Mouse (Mus musculus) neural tube, embryonic 13.5 days (tissue): ENCODE measurements around the gene Tmem74b. TPM values are rescaled to one million over a fixed set of nuclear protein-coding genes. Genes with fewer than 3 reads are reported as not detected.

Source experiments
- ATAC-seq: fragments of 200-750 bp; cut with Nextera tagmentation; 2 replicates; pipeline ENCODE4 v1.8.0; 2017; ENCODE audit warnings: low read depth, mild to moderate bottlenecking, moderate TSS enrichment, moderate library complexity
- H3K27ac ChIP-seq: fragments of 300-500 bp; sonication (generic); replicated peaks from 2 replicates; pipeline ENCODE4 v1.5.1; 2015; ENCODE audit warnings: moderate library complexity, mild to moderate bottlenecking, inconsistent platforms
- H3K27me3 ChIP-seq: fragments of 300-500 bp; sonication (generic); 2 replicates; pipeline ENCODE4 v1.6.1; 2015; ENCODE audit warnings: mild to moderate bottlenecking, inconsistent platforms
- H3K36me3 ChIP-seq: fragments of 300-500 bp; sonication (generic); 2 replicates; pipeline ENCODE4 v1.6.1; 2015; ENCODE audit warnings: mild to moderate bottlenecking, inconsistent platforms
- H3K4me1 ChIP-seq: fragments of 300-500 bp; sonication (generic); replicated peaks from 2 replicates; pipeline ENCODE4 v1.6.1; 2015; ENCODE audit warnings: inconsistent platforms
- H3K4me2 ChIP-seq: fragments of 300-500 bp; sonication (generic); 2 replicates; pipeline ENCODE4 v1.6.1; 2015; ENCODE audit warnings: inconsistent platforms, mild to moderate bottlenecking, moderate library complexity
- H3K4me3 ChIP-seq: fragments of 300-500 bp; sonication (generic); 2 replicates; pipeline ENCODE4 v1.5.1; 2015; ENCODE audit warnings: mild to moderate bottlenecking, inconsistent platforms
- H3K9ac ChIP-seq: fragments of 300-500 bp; sonication (generic); 2 replicates; pipeline ENCODE4 v1.6.1; 2015; ENCODE audit warnings: moderate library complexity, mild to moderate bottlenecking, inconsistent platforms
- H3K9me3 ChIP-seq: fragments of 300-500 bp; sonication (generic); 2 replicates; pipeline ENCODE4 v1.6.1; 2016; ENCODE audit warnings: inconsistent platforms
- WGBS: fragments of 180-500 bp; shearing (Covaris S2); methylation state at CpG from one replicate; pipeline ENCODE4 v1.1.7; 2015; 5-methylcytosine and 5-hydroxymethylcytosine counted together
- polyA plus RNA-seq: library from polyadenylated mRNA; unstranded; fragments of >200 nt; fragmentation: Nextera tagmentation; extraction: Ambion mirVana; gene quantifications from 2 replicates; pipeline ENCODE4 v1.2.1, GENCODE M21; 2015

Tmem74b gene
- polyA plus RNA-seq, 1 experiment from 2014 or later: 20.0 TPM

DNA sequence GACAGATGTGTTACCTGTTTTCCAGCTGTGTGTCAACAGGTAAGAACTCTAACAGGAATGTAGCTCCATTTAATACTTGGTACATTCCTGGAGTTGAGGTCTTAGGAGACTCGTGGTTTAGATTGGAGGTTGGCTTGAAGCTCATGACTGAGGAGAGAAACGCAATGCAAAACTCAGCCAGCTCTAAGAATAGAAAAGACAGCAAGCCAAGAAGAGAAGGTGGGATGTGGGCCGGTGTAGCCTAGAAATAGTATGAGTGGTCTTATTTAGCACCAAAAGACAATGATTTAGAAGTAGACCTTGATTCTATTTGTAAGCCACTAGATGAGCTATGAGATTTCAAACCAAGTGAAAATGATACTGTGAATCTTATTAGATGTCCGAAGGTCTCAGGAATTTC is 13.7 kb downstream of the Tmem74b start:
- Histone ChIP-seq H3K4me2 (no peak overlapping the region), H3K9ac (no peak overlapping the region), H3K27ac (no peak overlapping the region), H3K27me3 (no peaks in the 10 kb centered on the region), H3K4me3 (no peak overlapping the region), H3K4me1 (no peaks in the 10 kb centered on the region), H3K36me3 (peaks cover 55% of the 10 kb centered on the region), H3K9me3 (no peaks in the 10 kb centered on the region)
- 94% methylated on average over 4 of the region's 4 CpGs for WGBS
- no peak for ATAC-seq

DNA sequence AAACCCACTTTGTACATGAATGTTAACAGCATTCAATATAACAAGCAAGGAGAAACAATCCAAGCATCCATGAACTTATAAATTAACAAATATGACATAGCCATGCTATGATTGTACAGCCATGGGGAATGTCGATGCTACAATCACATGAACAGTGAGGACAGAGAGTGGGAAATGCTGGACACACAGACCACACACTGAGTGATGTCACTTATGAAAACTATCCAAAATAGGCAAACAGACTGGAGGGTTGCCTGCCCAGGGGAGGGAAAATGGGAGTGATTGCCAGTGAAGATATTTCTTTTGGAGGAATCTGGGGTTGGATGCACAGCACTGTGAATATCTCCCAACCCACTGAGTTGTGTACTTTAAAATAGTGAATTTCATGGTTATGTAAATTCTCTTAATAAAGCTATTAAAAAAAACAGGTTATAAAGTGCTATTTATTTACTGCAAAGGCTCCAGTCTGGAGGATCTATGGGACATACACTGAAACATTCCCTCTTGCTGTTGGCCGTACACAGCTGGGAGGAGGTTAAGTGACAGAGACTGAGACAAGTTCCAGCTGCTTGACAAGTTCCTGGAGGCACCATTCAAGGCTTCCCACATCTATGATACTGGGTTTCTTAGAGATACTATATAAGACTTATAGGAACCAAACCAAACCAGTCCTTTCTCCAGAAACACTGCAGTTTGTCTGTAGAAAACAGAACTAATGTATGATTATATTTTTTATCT is 14.7 kb downstream of the Tmem74b start:
- Histone ChIP-seq H3K9ac (no peak overlapping the region), H3K4me2 (no peak overlapping the region), H3K4me1 (no peaks in the 10 kb centered on the region), H3K36me3 (peaks cover 64% of the 10 kb centered on the region), H3K27me3 (no peaks in the 10 kb centered on the region), H3K27ac (no peak overlapping the region), H3K4me3 (no peak overlapping the region), H3K9me3 (no peaks in the 10 kb centered on the region)
- ATAC-seq: no peak
- WGBS: 95% methylated on average over 2 of the region's 2 CpGs

DNA sequence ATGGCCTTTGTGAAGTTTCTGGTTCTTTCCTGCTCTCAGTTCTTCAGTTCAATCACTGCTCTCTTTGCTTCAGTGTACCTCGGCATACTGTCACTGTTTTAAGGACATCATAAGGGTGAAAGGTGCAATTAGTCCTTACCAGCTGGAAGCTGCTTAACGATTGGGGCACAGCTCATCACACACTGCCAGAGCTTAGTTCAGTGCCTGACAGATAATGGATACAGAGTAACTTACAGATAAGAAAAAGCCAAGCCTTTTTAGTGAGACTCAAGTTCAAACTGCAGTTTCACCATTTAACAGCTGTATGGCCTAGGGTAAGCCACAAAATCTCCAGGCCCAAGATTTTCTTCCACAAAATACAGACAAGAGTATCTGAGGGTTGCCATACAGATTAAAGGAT is 22.3 kb downstream of the Tmem74b start:
- H3K36me3 ChIP-seq: peaks cover 88% of the 10 kb centered on the region
- H3K4me2 ChIP-seq: no peak overlapping the region
- 95% methylated on average over 2 of the region's 2 CpGs for WGBS
- no peak overlapping the region for H3K4me3 ChIP-seq
- H3K27me3 ChIP-seq: no peaks in the 10 kb centered on the region
- 0 out of 2 replicates have a peak, but pooled peaks cover 6% of the 10 kb centered on the region for H3K9me3 ChIP-seq
- H3K27ac ChIP-seq: no peak overlapping the region
- no peak overlapping the region for H3K9ac ChIP-seq
- H3K4me1 ChIP-seq: no peaks in the 10 kb centered on the region
- ATAC-seq: no peak

DNA sequence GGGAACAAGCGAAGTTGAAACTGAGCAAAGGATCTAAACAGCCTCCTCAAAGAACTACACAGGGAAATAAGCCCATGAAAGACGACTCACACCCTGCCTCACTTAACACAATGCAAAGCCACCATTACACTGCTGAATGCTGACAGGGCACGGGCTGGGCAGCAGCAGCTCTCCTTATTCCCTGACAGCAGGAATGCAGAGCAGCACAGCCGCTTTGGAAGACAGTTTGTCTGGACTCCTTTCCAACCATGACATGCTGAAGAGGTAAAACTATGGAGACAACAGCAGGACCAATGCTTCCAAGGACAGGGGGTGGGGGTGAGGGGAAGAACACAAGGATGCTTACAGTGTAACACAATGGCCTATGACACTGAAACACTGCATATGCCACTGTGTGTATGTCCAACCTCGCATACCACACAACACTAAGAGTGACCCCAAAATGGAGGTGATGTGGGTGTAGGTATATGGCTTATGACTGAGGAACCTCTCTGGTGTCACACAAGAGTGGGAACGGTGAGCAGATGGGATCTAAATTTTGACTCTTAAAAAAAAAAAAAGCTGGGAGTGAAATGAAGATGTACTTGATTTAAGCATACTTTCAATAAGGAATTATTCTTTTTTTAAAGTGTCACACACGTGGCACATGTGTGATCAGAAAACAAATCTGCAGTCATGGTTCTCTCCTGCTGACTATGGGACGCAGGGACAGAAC is 31.5 kb downstream of the Tmem74b start:
- Histone ChIP-seq H3K4me2 (no peak overlapping the region), H3K4me1 (no peaks in the 10 kb centered on the region), H3K4me3 (no peak overlapping the region), H3K27ac (no peak overlapping the region), H3K27me3 (no peaks in the 10 kb centered on the region), H3K9me3 (no peaks in the 10 kb centered on the region), H3K36me3 (peaks cover 49% of the 10 kb centered on the region), H3K9ac (no peak overlapping the region)
- WGBS: 85% methylated on average over 8 of the region's 8 CpGs
- no peak for ATAC-seq

DNA sequence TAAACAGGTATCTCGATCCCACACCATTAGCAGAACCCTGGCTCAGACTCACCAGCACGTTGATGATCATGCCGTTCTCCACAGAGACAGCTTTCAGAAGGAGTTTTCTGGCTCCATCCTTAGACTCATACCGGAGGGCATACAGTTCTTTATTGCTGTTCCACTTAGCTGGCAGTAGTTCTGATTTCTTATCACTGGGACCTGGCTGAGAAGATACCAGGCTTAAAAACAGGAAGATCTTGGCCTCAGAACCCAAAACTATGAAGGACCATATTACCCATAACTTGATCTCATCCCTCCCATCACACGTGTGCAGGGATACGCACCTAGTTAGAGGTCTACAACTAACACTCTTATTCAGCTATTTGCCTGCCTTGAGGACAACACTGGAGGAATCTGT is 33.6 kb downstream of the Tmem74b start:
- H3K9me3 ChIP-seq: no peaks in the 10 kb centered on the region
- H3K4me3 ChIP-seq: no peak overlapping the region
- H3K4me1 ChIP-seq: peaks cover 21% of the 10 kb centered on the region
- WGBS: 93% methylated on average over 6 of the region's 6 CpGs
- H3K27me3 ChIP-seq: no peaks in the 10 kb centered on the region
- no peak for ATAC-seq
- H3K9ac ChIP-seq: no peak overlapping the region
- no peak overlapping the region for H3K27ac ChIP-seq
- no peak overlapping the region for H3K4me2 ChIP-seq
- H3K36me3 ChIP-seq: peaks cover 28% of the 10 kb centered on the region

DNA sequence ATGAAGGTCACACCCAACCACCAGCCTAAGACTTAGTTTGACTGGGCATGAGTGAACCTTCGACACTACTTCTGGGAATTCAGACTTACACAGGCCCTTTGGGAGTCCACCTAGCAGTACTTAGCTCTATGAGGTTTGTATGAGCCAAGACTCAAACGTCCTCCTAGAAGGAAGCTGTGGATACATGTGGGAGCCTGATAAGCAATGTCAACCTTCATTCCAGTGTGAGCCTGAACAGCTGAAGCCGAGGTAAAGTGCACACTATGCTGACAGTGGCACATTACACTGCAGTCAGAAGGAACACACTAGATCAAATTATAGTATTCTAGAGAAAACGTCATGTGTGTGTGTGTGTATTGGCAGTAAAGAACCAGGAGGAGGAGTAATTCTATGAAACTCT is 36.7 kb downstream of the Tmem74b start:
- Histone ChIP-seq H3K4me2 (no peak overlapping the region), H3K9me3 (no peaks in the 10 kb centered on the region), H3K27ac (no peak overlapping the region), H3K4me1 (peaks cover 30% of the 10 kb centered on the region), H3K27me3 (no peaks in the 10 kb centered on the region), H3K36me3 (peaks cover 14% of the 10 kb centered on the region), H3K4me3 (no peak overlapping the region), H3K9ac (no peak overlapping the region)
- 85% methylated on average over 4 of the region's 4 CpGs for WGBS
- ATAC-seq: no peak

DNA sequence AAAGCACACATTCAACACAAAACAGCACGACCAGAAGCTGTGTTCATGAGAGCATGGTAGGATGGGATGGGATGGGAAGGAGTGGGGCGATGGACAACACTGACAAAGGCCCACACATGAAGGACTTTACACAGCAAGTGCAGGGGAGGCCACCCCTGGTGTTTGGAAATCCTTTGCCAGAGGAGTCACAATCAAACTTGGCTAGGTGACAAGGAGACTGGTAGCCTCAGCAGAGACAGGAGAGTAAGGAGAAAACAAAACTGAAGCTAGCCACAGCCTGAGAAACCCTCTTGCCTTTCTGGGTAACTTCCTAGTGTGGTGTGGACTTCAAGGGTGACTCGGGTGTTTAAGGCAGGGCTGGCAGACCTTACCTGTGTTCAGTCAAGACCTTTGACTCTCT is 37.3 kb downstream of the Tmem74b start:
- H3K4me1 ChIP-seq: peaks cover 30% of the 10 kb centered on the region
- no peaks in the 10 kb centered on the region for H3K9me3 ChIP-seq
- ATAC-seq: no peak
- H3K9ac ChIP-seq: no peak overlapping the region
- no peak overlapping the region for H3K4me3 ChIP-seq
- 90% methylated on average over 3 of the region's 3 CpGs for WGBS
- no peak overlapping the region for H3K27ac ChIP-seq
- H3K4me2 ChIP-seq: peak overlapping the region; percentile 96; the same call in 1 of the 2 replicates
- peaks cover 8% of the 10 kb centered on the region for H3K36me3 ChIP-seq
- H3K27me3 ChIP-seq: peaks cover 3% of the 10 kb centered on the region; the same call in 1 of the 2 replicates

DNA sequence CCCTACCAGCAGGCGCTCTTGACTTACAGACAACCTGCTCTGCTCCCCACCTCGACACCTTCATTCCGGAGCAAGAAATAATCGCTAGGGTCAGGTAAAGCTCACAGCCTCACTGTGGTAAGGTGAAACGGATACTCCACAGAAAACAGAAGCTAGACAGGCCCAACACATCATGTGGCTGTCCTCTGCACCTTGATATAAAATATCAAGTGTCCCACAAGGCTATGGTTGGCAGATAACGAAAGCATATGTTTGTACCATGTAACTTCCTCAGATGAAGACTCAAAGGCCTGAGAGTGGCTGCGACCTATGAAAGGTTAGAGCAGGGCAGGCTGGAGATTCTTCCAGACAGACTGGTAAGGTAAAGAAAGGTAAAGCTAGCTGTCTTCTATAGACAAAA is 37.7 kb downstream of the Tmem74b start:
- Histone ChIP-seq H3K9ac (peak overlapping the region; percentile 22; the same call in 1 of the 2 replicates), H3K4me1 (peaks cover 30% of the 10 kb centered on the region), H3K9me3 (no peaks in the 10 kb centered on the region), H3K4me2 (peak overlapping the region; percentile 96), H3K4me3 (peak overlapping the region; percentile 98), H3K27me3 (peaks cover 4% of the 10 kb centered on the region; the same call in 1 of the 2 replicates), H3K27ac (no peak overlapping the region), H3K36me3 (peaks cover 4% of the 10 kb centered on the region)
- ATAC-seq: no peak
- WGBS: 88% methylated on average over 7 of the region's 7 CpGs

DNA sequence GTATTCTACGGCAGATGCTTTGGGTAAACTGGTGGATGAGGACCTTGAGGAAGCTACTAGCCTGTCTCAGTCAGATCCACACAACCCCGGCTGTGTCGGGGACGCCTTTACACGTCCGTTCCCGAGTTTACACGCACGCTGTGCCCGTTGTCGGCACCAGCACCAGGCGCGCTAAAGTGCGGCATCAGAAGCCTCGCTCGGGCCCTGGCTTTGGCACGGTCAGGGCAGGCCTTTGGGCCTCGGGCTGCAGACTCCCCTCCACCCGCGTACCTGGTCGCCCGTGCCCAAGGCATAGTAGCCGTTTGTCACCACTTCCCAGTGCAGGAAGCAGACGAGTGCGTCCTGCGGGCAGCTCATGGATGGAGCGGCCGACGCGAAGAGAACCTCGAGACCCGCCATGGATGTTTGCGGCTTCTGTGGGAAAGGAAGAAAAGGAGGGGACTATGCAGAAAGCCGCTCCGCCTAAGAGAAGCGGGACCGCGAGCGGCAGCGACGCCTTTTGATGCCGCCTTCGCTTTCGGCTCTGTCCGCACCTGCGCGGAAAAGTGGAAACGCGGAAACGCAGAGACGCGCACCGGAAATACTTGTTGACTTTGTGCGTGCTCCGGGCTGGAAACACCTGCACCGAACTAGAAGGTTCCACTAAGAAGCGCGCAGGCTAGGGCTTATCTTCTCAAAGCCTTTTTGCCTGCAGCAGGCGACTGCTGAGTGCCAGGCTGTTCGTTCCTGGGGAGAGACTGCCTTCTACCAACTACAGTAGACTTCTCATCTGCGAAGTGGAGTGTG is 39.1 kb downstream of the Tmem74b start:
- no peaks in the 10 kb centered on the region for H3K36me3 ChIP-seq
- H3K27ac ChIP-seq: peak overlapping the region; percentile 80
- peaks cover 8% of the 10 kb centered on the region; the same call in 1 of the 2 replicates for H3K27me3 ChIP-seq
- peaks cover 30% of the 10 kb centered on the region for H3K4me1 ChIP-seq
- peak overlapping the region; percentile 91 for H3K9ac ChIP-seq
- WGBS: under 1% methylated on average over 61 of the region's 61 CpGs
- peak overlapping the region; percentile 98 for H3K4me3 ChIP-seq
- peak overlapping the region; percentile 96 for H3K4me2 ChIP-seq
- ATAC-seq: peak; percentile 89
- H3K9me3 ChIP-seq: no peaks in the 10 kb centered on the region

DNA sequence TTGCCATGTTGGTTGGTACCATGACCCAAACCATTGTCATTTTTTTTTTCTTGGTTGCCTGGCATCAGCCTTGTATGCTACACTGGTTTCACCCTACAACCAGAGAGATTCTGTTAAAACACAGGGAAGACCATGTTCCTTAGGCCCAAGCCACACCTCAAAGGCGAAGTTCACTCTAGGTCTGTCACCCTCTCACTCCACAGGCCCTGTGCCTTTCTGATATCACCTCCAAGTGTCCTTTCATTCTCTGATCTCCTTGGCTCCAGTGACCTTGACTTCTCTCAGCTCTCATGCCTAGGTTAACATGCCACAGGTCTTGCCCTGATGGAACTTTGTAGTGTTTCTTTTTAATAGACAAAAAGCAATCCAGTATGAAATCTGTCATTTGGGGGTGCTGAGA is 40.3 kb downstream of the Tmem74b start:
- ATAC-seq: no peak
- no peaks in the 10 kb centered on the region for H3K36me3 ChIP-seq
- H3K27me3 ChIP-seq: peaks cover 12% of the 10 kb centered on the region
- no peaks in the 10 kb centered on the region for H3K9me3 ChIP-seq
- H3K4me3 ChIP-seq: no peak overlapping the region
- no peak overlapping the region for H3K4me2 ChIP-seq
- no peak overlapping the region for H3K9ac ChIP-seq
- H3K4me1 ChIP-seq: peaks cover 30% of the 10 kb centered on the region
- no peak overlapping the region for H3K27ac ChIP-seq
- 97% methylated on average over 1 of the region's 1 CpGs for WGBS

DNA sequence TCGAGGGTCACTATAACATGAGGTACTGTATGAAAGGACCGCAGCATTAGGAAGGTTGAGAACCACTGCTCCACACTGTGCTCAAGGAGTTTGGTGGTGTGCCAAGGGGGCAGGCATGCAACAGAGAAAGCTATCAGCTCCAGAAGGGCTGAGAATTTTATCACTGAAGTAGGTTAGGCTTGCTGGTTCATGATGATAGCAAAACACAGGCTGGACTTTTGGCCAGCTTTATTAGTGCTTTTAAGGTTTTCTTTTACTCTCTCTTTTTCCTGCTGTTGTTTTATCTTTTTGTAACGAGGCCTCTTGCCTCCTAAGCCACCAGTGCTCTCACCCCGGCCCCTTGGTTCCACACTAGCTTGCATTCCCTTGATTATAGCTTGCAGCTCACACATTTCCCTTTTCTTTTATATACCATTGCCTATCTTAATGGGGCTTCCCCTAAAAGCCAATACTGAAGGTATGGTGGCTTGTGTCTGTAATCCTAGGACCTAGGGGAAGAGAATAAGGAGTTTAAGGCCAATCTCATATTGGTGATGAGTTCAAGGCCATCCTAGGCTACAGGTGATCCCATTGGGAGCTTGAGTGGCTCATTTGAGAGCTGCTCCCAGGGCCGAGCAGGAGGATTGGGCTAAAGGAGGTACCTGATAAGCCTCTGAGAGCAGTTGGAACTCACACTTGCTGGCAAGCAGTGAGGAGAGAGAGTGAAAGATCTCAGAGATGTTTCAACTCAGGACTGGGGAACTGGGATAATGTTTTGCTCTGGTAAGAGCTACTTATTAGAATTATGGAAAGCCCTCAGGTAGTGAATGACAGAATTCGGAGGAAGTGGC is 41.3 kb downstream of the Tmem74b start:
- WGBS: 72% methylated on average over 6 of the region's 6 CpGs
- H3K4me2 ChIP-seq: no peak overlapping the region
- ATAC-seq: no peak
- no peaks in the 10 kb centered on the region for H3K36me3 ChIP-seq
- H3K9me3 ChIP-seq: no peaks in the 10 kb centered on the region
- peaks cover 20% of the 10 kb centered on the region for H3K27me3 ChIP-seq
- H3K27ac ChIP-seq: no peak overlapping the region
- H3K4me3 ChIP-seq: no peak overlapping the region
- no peak overlapping the region for H3K9ac ChIP-seq
- H3K4me1 ChIP-seq: peaks cover 30% of the 10 kb centered on the region
